Mouse (Mus musculus) liver, adult 2 months (tissue): Measurements from ENCODE around the gene Fgg. TPM values are rescaled to one million over a fixed set of nuclear protein-coding genes. Genes with fewer than 3 reads are reported as not detected.

Experiments
- DNase-seq: peaks from one replicate; pipeline ENCODE4 v3.0.0-alpha.2; 2011; ENCODE audit warnings: low read depth, low spot score; ENCODE audit errors: extremely low read depth
- H3K27ac ChIP-seq: fragments of 200-500 bp; replicated peaks from 2 replicates; pipeline ENCODE4 v1.5.1; 2012; ENCODE audit warnings: low read depth, mild to moderate bottlenecking, control low read depth, inconsistent platforms, low read length; ENCODE audit not compliant: insufficient read depth
- H3K27me3 ChIP-seq: fragments of 200-500 bp; 2 replicates; pipeline ENCODE4 v1.6.1; 2012; ENCODE audit warnings: mild to moderate bottlenecking, moderate library complexity, low read length, inconsistent platforms; ENCODE audit not compliant: control insufficient read depth, insufficient read depth
- H3K36me3 ChIP-seq: fragments of 200-500 bp; 2 replicates; pipeline ENCODE4 v1.6.1; 2012; ENCODE audit warnings: low read length, inconsistent platforms; ENCODE audit not compliant: control insufficient read depth, insufficient read depth
- H3K4me1 ChIP-seq: fragments of 200-500 bp; 2 replicates; pipeline ENCODE4 v1.6.1; 2011; ENCODE audit warnings: low read length; ENCODE audit not compliant: control insufficient read depth, insufficient read depth
- H3K4me3 ChIP-seq: fragments of 200-500 bp; 2 replicates; pipeline ENCODE4 v1.5.1; 2011; ENCODE audit warnings: low read depth, mild to moderate bottlenecking, control low read depth, low read length, moderate library complexity; ENCODE audit not compliant: insufficient read depth
- H3K79me2 ChIP-seq: fragments of 200-500 bp; 2 replicates; pipeline ENCODE4 v1.6.1; 2012; ENCODE audit warnings: inconsistent platforms, mild to moderate bottlenecking, low read length, moderate library complexity; ENCODE audit not compliant: control insufficient read depth, insufficient read depth
- H3K9ac ChIP-seq: fragments of 200-500 bp; 2 replicates; pipeline ENCODE4 v1.6.1; 2012; ENCODE audit warnings: low read depth, mild to moderate bottlenecking, control low read depth, inconsistent platforms, low read length
- CTCF ChIP-seq: fragments of 200-500 bp; IDR thresholded peaks from 2 replicates; pipeline ENCODE4 v1.5.1; 2011; ENCODE audit warnings: low read depth, low read length, control low read depth
- POLR2A ChIP-seq: fragments of 200-500 bp; IDR thresholded peaks from 2 replicates; pipeline ENCODE4 v1.6.1; 2011; ENCODE audit warnings: low read length, control low read depth; ENCODE audit not compliant: insufficient read depth; ENCODE audit errors: extremely low read depth
- WGBS: fragments of 180-500 bp; shearing (Covaris S2); methylation state at CpG from one replicate; pipeline ENCODE4 v1.1.7; 2018; 5-methylcytosine and 5-hydroxymethylcytosine counted together
- polyA plus RNA-seq: library from polyadenylated mRNA; depleted of rRNA; stranded (reverse); fragments of >200 nt; gene quantifications from 2 replicates; pipeline ENCODE4 v1.2.3, GENCODE M21; 2012
- total RNA-seq: library from RNA; depleted of rRNA; stranded (reverse); fragments of >200 nt; gene quantifications from 2 replicates; pipeline ENCODE4 v1.2.3, GENCODE M21; 2014

Gene Fgg
- total and polyA plus RNA-seq, 2 experiments: 2,816 to 4,358 TPM

- peak overlapping the region; percentile 77 for H3K27ac ChIP-seq
- TF ChIP-seq POLR2A (no peak), CTCF (no peak)
- peaks cover 24% of the 10 kb centered on the region for H3K4me1 ChIP-seq
- H3K4me3 ChIP-seq: no peak overlapping the region
- no peaks in the 10 kb centered on the region for H3K27me3 ChIP-seq
- DNase-seq: peak; percentile 99
- H3K36me3 ChIP-seq: no peaks in the 10 kb centered on the region
- WGBS: 20% methylated on average over 8 of the region's 8 CpGs
- no peaks in the 10 kb centered on the region for H3K79me2 ChIP-seq
- no peak overlapping the region for H3K9ac ChIP-seq
Measured at GRCm38 (mm10) chr3:83003068-83003467, 4.5 kb upstream of the Fgg start.

GRCm38 (mm10) chr3:83004801-83005200 is 2.7 kb upstream of the Fgg start:
- H3K36me3 ChIP-seq: peaks cover 12% of the 10 kb centered on the region
- peaks cover 20% of the 10 kb centered on the region for H3K4me1 ChIP-seq
- TF ChIP-seq CTCF (no peak), POLR2A (no peak)
- peak; percentile 98 for DNase-seq
- no peaks in the 10 kb centered on the region; the same call in 1 of the 2 replicates for H3K79me2 ChIP-seq
- H3K4me3 ChIP-seq: no peak overlapping the region
- no peak overlapping the region for H3K9ac ChIP-seq
- H3K27ac ChIP-seq: peak overlapping the region; percentile 84
- WGBS: 32% methylated on average over 7 of the region's 7 CpGs
- no peaks in the 10 kb centered on the region for H3K27me3 ChIP-seq

GRCm38 (mm10) chr3:83010291-83010690 is 2.8 kb downstream of the Fgg start:
- peaks cover 54% of the 10 kb centered on the region for H3K36me3 ChIP-seq
- peak overlapping the region; percentile 97 for H3K27ac ChIP-seq
- H3K4me3 ChIP-seq: peak overlapping the region; percentile 82
- no peaks in the 10 kb centered on the region for H3K27me3 ChIP-seq
- DNase-seq: peak; percentile 95
- no peaks in the 10 kb centered on the region; the same call in none of the 2 replicates for H3K79me2 ChIP-seq
- peaks cover 6% of the 10 kb centered on the region; the same call in 1 of the 2 replicates for H3K4me1 ChIP-seq
- TF ChIP-seq POLR2A: peak; percentile 32; the same call in 1 of the 2 replicates
- no peak for TF ChIP-seq CTCF
- 19% methylated on average over 11 of the region's 11 CpGs for WGBS
- H3K9ac ChIP-seq: peak overlapping the region; percentile 83

GRCm38 (mm10) chr3:83011136-83011535 is 3.6 kb downstream of the Fgg start:
- peak overlapping the region; percentile 82 for H3K4me3 ChIP-seq
- peak overlapping the region; percentile 97 for H3K27ac ChIP-seq
- 0 out of 2 replicates have a peak, but pooled peaks have one; percentile 11 for TF ChIP-seq POLR2A
- no peak for TF ChIP-seq CTCF
- H3K27me3 ChIP-seq: no peaks in the 10 kb centered on the region
- peaks cover 54% of the 10 kb centered on the region for H3K36me3 ChIP-seq
- peak; percentile 98 for DNase-seq
- peaks cover 6% of the 10 kb centered on the region; the same call in 1 of the 2 replicates for H3K4me1 ChIP-seq
- 15% methylated on average over 4 of the region's 4 CpGs for WGBS
- H3K79me2 ChIP-seq: no peaks in the 10 kb centered on the region; the same call in none of the 2 replicates
- H3K9ac ChIP-seq: peak overlapping the region; percentile 83

GRCm38 (mm10) chr3:83011565-83011964 is 4.0 kb downstream of the Fgg start:
- TF ChIP-seq POLR2A (no peak), CTCF (no peak)
- peak overlapping the region; percentile 82 for H3K4me3 ChIP-seq

GRCm38 (mm10) chr3:83012636-83013035 is 5.1 kb downstream of the Fgg start:
- DNase-seq: peak; percentile 63
- Histone ChIP-seq H3K4me1 (no peaks in the 10 kb centered on the region; the same call in 1 of the 2 replicates), H3K4me3 (peak overlapping the region; percentile 82), H3K36me3 (peaks cover 54% of the 10 kb centered on the region), H3K27me3 (no peaks in the 10 kb centered on the region), H3K79me2 (no peaks in the 10 kb centered on the region; the same call in none of the 2 replicates), H3K9ac (peak overlapping the region; percentile 21), H3K27ac (peak overlapping the region; percentile 1; the same call in 1 of the 2 replicates)
- TF ChIP-seq POLR2A (peak; percentile 37; the same call in 1 of the 2 replicates), CTCF (no peak)
- WGBS: 27% methylated on average over 19 of the region's 19 CpGs

More at GRCm38 (mm10) chr3:83011565-83011964, 4.0 kb downstream of the Fgg start:
- peak overlapping the region; percentile 60 for H3K27ac ChIP-seq
- no peaks in the 10 kb centered on the region; the same call in none of the 2 replicates for H3K79me2 ChIP-seq
- no peak for DNase-seq
- H3K9ac ChIP-seq: peak overlapping the region; percentile 58
- 18% methylated on average over 4 of the region's 4 CpGs for WGBS
- peaks cover 54% of the 10 kb centered on the region for H3K36me3 ChIP-seq
- H3K4me1 ChIP-seq: peaks cover 6% of the 10 kb centered on the region; the same call in 1 of the 2 replicates
- no peaks in the 10 kb centered on the region for H3K27me3 ChIP-seq
